Mouse (Mus musculus) erythroblast, embryonic 14.5 days (primary cell): Measurements from ENCODE around the gene Wwc1.
"Not testable (repeated sequence)": the region's sequence is repeated elsewhere in the genome, so short reads cannot be mapped to it uniquely, and the experiment has no call there.

Experiments
- GATA1 ChIP-seq: IDR thresholded peaks from 2 replicates; pipeline ENCODE4 v1.6.1; 2012; ENCODE audit warnings: low read length, inconsistent platforms, mixed read lengths
- TAL1 ChIP-seq: IDR thresholded peaks from 3 replicates; pipeline ENCODE4 v1.6.1; 2012; ENCODE audit warnings: low read length, inconsistent platforms, mixed read lengths

DNA sequence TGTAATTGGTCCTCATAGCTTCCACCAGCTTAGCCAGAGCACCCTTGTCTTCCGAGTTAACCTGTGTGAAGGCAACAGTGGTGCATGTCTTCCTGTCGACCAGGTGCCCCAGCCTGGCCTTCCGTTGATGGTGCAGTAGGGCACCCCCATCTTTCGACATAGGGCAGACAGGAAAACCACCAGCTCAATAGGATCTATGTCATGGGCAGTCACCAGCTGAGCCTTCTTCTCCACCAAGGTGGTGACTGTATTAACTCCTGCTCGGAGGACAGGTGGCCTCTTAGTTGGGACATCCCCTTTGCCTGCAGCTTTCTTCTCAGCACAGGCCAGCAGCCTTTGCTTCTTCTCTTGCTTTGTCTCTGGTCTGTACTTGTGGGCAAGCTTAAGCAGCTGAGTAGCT lies 187.5 kb downstream of the Wwc1 start:
- not testable (repeated sequence) for TF ChIP-seq TAL1, GATA1
